ENCODE assay signal across 13 mouse cellular contexts in genomic region chr7:83885835-83886234, GRCm38 (mm10). TPM values are rescaled to one million over a fixed set of nuclear protein-coding genes. Genes with fewer than 3 reads are reported as not detected.
DNase-seq lines count a peak whose midpoint lies in the region; ATAC-seq lines count a peak whose summit lies in the region.
"Had no signal": no experiment of that assay in that cellular context is flagged by ENCODE, and none has a peak within 500 bp of the region (broad histone marks: within the 10 kb centered on the region; RNA-seq: fewer than 3 reads in every experiment).

No protein-coding gene starts in this region.

- peak overlapping the region; percentile 49 for H3K27ac ChIP-seq in heart, embryonic 12.5 days (ENCODE audit: poor library complexity, severe bottlenecking)
- H3K27ac ChIP-seq: limb, embryonic 15.5 days had no signal

- no peak overlapping the region for H3K4me3 ChIP-seq in heart, embryonic 12.5 days
- H3K4me3 ChIP-seq: limb, embryonic 15.5 days had no signal

- H3K4me2 ChIP-seq in heart, embryonic 12.5 days = peak overlapping the region; percentile 5; the same call in 1 of the 2 replicates
- H3K4me2 ChIP-seq: limb, embryonic 15.5 days had no signal

- DNase-seq in heart, postnatal 4 days = no peak
- peak; percentile 69 for DNase-seq in c-Kit-negative CD71-positive TER-119-positive erythroid progenitor cells, embryonic 14.5 days (ENCODE audit: low read depth, low spot score)
- DNase-seq in liver = peak; percentile 77
- peak; percentile 32 for DNase-seq in lung, postnatal 36 days
- no peak for DNase-seq in T-cell, adult 2 months (ENCODE audit: low spot score)
- DNase-seq in embryo, embryonic 11 days = no peak
- DNase-seq in adipocyte (ENCODE audit: low spot score) = no peak
- DNase-seq: adrenal gland, adult 8-10 months; cerebellum, adult 11 months; heart, adult 2 months; kidney, adult 18-20 months had no signal

- no peak overlapping the region for H3K9ac ChIP-seq in heart, embryonic 12.5 days
- H3K9ac ChIP-seq: limb, embryonic 15.5 days had no signal

- peaks cover 10% of the 10 kb centered on the region for H3K36me3 ChIP-seq in heart, embryonic 12.5 days

- 50% methylated on average over 4 of the region's 4 CpGs for WGBS in heart, embryonic 12.5 days

- no peak for ATAC-seq in heart, embryonic 12.5 days (ENCODE audit: insufficient number of reproducible peaks, low FRiP score)

- H3K27me3 ChIP-seq in heart, embryonic 12.5 days (replicated peaks) = no peaks in the 10 kb centered on the region
- H3K27me3 ChIP-seq: limb, embryonic 15.5 days had no signal

- H3K4me1 ChIP-seq in heart, embryonic 12.5 days (replicated peaks) = peaks cover 26% of the 10 kb centered on the region

- H3K9me3 ChIP-seq in heart, embryonic 12.5 days (replicated peaks) = no peaks in the 10 kb centered on the region
- H3K9me3 ChIP-seq: limb, embryonic 15.5 days had no signal

RNA-seq across cellular contexts. Expression of gene Mesd, which starts 1.6 kb away (rescaled TPM):
- 101 and 107 TPM in 2 replicates for polyA plus RNA-seq in heart, embryonic 12.5 days (2016; fragmentation: Nextera tagmentation; extraction: Ambion mirVana)
- total RNA-seq in heart, postnatal 4 days (2021) = 10 to 100 TPM; 57.8 to 61.1 TPM

RNA-seq across cellular contexts. Expression of gene Tlnrd1, which starts 1.7 kb away (rescaled TPM):
- polyA plus RNA-seq in heart, embryonic 12.5 days (2016; fragmentation: Nextera tagmentation; extraction: Ambion mirVana) = 21.2 and 22.6 TPM in 2 replicates
- total RNA-seq in heart, postnatal 4 days (2021) = 10 to 100 TPM; 31.7 to 33.4 TPM

Comparison
In these comparisons a context has a peak if more than half of its experiments do, and no peak if none do; other contexts are left out.
1. DNase-seq: peak in c-Kit-negative CD71-positive TER-119-positive erythroid progenitor cells, embryonic 14.5 days (single experiment), liver (single experiment) and lung, postnatal 36 days (single experiment); none in heart, postnatal 4 days (single experiment), T-cell, adult 2 months (single experiment), embryo, embryonic 11 days (single experiment) and adipocyte (single experiment).